Mouse (Mus musculus): ENCODE data around the gene Cyfip2.

DNA sequence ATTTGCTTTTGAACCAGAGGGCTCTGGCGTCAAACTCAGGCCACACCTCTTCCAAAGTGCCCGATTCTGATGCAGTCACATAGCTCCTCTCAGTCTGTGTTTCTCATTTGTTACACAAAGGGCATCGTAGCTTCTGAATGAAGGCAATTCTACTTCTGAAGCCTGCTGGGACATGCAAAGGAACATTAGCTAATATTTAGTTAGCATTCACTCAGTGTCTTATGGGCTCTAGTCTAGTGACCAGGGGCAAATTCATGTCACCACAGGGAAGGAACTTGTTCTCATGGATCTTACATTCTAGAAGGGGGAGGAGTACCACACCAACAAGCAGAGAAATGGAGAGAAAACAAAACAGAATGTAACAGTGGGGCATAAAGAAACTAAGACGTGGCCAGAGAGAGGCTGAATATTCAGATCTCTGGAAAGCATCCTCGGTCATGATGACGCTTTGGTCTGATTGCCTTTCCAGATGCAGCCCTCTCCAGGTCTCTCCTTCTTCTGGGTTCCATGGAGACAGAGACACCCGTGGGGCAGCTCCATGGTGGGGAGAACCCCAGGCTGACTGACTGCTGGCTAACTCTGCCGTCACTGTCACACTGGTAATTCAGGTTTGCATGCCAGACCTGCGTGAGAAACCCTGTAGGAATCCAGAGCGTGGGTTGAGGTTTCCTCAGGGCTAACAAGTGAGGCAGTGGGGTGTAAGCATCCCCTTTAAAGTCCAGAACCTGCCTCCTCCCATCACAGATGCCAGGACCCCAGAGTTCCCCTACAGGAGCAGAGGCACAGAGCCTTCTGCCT lies 135.2 kb downstream of the Cyfip2 start:
- TF ChIP-seq CTCF (IDR thresholded peaks at IDR 0.05) (no peak), EP300 (IDR thresholded peaks at IDR 0.05; ENCODE audit: insufficient read depth, low read depth, low read length) (no peak), POLR2A (IDR thresholded peaks at IDR 0.05; ENCODE audit: insufficient read depth, low read depth, low read length) (no peak)

All from heart, adult 2 months (tissue).